Mouse (Mus musculus) bone marrow macrophage, adult 2 months (primary cell): ENCODE results near the gene Megf11.

Experiments used
- CTCF ChIP-seq: IDR thresholded peaks from 2 replicates; pipeline ENCODE4 v1.5.1; 2012; ENCODE audit warnings: low read depth, mild to moderate bottlenecking, low read length, moderate library complexity
- POLR2A ChIP-seq: IDR thresholded peaks from 2 replicates; pipeline ENCODE4 v1.6.1; 2012; ENCODE audit warnings: mild to moderate bottlenecking, low read depth, low read length, borderline replicate concordance

DNA sequence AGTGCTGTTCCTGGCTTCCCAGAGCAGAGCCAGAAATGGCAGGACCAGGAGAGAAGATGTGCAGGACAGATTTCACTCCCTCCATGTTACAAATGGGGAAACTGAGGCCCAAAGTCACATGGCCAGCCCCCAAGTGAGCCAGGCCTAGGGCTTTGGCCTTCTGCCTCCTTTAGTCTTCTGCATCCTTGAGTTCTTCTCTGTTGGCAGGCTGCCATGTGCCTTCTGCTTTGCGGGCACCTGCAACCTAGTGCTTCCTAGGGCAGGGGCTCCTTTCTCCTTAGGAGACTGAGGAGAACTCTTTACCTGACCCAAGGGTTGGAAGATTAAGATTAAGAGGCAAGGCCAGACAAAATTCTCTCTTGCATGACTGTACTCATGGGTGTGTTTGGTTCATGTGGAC lies 193.9 kb downstream of the Megf11 start:
- TF ChIP-seq POLR2A: no peak
- no peak for TF ChIP-seq CTCF
